Mouse (Mus musculus) cerebellum, adult 2 months (tissue): ENCODE results near the gene Clec9a.

Experiments
- CTCF ChIP-seq: fragments of 200-500 bp; IDR thresholded peaks from 2 replicates; pipeline ENCODE4 v1.5.1; 2011; ENCODE audit warnings: low read depth, mild to moderate bottlenecking, control low read depth, low read length, moderate library complexity, borderline replicate concordance; ENCODE audit not compliant: insufficient read depth
- POLR2A ChIP-seq: fragments of 200-500 bp; IDR thresholded peaks from 2 replicates; pipeline ENCODE4 v1.6.1; 2011; ENCODE audit warnings: low read length, control low read depth, borderline replicate concordance; ENCODE audit not compliant: insufficient read depth

- TF ChIP-seq CTCF = no peak
- no peak for TF ChIP-seq POLR2A
Measured at GRCm38 (mm10) chr6:129449743-129450142, 41.1 kb downstream of the Clec9a start.
